Mouse (Mus musculus) T-helper 1 cell (primary cell): ENCODE measurements at regions not wholly inside any gene's neighbourhood (a gene's known extent, or its start where the extent isn't known, plus 50 kb on each side); places are given as distances from the start of the nearest gene placed in this dataset.
"Not testable (repeated sequence)": the region's sequence is repeated elsewhere in the genome, so short reads cannot be mapped to it uniquely, and the experiment has no call there.

Source experiments
- in situ Hi-C: fragments of 300-600 bp; cut with MboI, MseI; formaldehyde crosslinking; loops from one replicate; pipeline ENCODE4 v1.15.1; 2025; ENCODE audit warnings: high pct_unique_total_duplicates

DNA sequence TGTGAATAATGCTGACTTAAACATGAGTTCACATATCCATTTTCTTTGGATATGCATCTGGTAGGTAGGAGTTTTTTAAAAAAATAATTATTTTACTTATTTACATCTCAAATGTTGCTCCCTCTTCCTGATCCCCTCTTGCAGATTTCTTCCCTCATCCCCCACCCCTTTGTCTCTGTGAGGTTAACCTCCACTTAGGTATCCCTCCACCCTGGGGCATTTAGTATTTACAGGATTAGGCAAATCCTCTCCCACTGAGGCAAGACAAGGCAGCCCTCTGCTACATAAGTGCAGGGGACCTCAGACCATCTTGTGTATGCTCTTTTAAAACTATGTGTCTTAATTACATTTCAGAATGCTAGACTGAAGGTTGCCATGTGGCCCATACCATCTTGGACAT lies 155.2 kb upstream of the Shcbp1 start:
- in situ Hi-C loops: no loop called here

- in situ Hi-C loops: no loop called here
Observed at GRCm38 (mm10) chr8:4934035-4934434, 154.7 kb upstream of the Shcbp1 start.

DNA sequence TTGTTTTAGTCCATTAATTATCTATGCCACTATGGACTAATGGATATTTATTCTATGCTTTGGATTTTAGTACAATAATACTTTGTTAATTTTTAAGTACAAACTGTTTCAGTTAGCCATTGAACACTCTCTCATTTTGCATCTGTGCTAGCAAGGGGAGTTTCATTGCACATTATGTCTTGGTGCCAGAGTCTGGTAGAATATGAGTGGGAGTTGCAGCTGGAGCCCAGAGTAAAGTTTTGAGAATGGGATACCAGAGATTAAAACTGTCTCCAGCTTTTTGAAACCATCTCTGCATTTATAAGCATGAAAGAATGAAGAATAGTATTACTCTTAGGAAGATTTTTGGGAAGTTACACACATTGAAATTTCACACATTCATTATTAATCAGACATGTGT lies 137.1 kb upstream of the Shcbp1 start:
- in situ Hi-C loops: no loop called here

DNA sequence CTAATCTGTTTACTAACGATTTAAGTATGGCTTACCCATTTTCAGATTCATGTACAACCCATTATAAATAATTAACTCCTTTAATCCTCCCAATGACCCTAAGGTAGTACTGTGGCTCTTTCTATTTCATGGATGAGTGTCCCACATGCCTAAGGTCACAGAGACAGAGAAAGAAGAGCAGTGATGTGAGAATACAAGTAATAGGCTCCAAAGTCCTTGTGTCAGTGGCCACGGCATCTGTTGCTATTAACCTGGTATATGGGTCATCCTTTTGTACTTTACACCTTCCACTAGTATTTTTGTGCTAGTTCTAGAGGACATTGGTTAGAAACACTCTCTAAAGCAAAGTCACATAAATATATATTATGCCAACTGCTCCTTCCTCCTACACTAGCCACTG lies 115.7 kb upstream of the Shcbp1 start:
- in situ Hi-C loops: no loop called here

GRCm38 (mm10) chr8:4868761-4869160 lies 89.4 kb upstream of the Shcbp1 start:
- in situ Hi-C loops: not testable (repeated sequence)

- in situ Hi-C loops: loop anchor here (10.0 kb wide), 1 partner anchor 466 kb away; no protein-coding TSS in a partner anchor
Observed at GRCm38 (mm10) chr8:4839087-4839486, 59.7 kb upstream of the Shcbp1 start.

DNA sequence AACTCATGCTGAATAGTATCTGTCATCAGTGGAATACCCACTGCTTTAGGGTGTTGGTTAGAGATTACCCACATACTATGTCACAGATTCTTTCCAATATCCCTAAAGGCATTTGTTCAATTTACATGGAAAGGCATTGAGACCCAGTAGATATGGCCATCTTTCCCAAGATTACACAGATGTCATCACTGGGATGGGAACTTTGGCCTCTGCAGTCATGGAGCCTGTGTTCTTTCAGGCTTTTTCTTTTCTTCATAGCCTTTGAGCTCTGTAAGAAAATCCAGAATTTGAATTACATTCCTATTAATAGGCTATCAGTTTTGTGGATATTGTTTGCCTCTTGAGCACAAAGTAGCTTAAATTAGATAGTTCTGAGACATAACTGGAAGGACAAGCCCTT lies 59.2 kb upstream of the Shcbp1 start:
- in situ Hi-C loops: loop anchor here (10.0 kb wide), 1 partner anchor 466 kb away; no protein-coding TSS in a partner anchor

DNA sequence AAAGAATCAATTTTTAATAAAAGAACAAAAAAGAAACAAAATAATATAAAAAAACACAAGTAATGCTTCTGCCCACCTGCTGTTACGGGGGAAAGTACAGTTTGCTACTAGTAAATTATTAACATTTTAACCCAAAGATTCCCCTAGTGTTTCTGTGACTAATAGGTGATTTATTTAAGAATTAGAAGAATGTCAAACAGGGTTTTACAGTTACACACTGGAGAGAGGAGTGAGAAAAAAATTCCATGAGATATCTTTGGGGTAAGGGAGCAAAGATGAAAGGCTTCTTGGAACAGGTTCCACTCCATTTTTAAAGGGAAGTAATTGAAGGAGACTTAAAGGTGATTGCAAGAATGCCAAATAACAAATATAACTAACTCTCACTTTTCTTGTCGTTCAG lies 58.4 kb upstream of the Shcbp1 start:
- in situ Hi-C loops: loop anchor here (10.0 kb wide), 1 partner anchor 467 kb away; no protein-coding TSS in a partner anchor

- in situ Hi-C loops: loop anchor here (10.0 kb wide), 1 partner anchor 468 kb away; no protein-coding TSS in a partner anchor
Observed at GRCm38 (mm10) chr8:4836651-4837050, 57.3 kb upstream of the Shcbp1 start.
